8 mouse cellular contexts compared by ENCODE assay signal in the genomic region with DNA sequence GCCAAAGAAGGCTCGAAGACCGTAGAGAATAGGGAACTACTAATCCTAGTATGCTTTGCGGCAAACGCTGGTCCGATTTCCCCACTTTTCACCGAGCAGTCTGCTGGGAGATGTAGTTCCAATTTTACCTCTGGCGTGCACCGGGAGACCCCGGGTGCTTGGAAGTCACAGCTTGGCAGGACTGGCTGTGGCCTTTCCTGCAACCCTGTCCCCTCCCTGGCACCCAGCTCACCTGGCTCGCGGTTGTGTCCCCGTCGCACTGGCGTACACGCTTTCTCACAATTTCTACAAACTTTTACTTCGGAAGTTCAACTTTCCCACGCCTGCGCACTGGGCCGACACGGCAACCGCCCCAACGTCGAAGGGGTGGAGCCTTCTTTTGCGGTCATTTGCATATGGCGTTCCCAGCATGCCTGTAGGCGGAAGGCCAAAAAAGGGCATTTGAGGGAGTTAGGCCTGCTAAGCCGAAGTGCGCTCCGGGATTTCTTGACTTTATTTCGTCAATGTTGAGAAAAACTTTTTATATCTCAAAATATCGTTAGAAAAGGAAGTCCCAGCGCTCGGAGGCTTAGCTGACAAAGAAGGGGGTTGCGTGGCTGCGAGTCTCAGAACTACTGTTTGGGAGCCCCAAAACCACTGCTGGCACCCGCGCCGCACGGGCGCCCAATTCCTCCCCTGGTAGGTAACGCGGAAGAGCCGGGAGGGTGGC. TPM values are rescaled to one million over a fixed set of nuclear protein-coding genes. Genes with fewer than 3 reads are reported as not detected.
DNase-seq lines count a peak whose midpoint lies in the region; ATAC-seq lines count a peak whose summit lies in the region.

Gene Irf3, plus strand, starts transcription at position 418 of the 709 bp plus-strand sequence.

- H3K27me3 ChIP-seq in hindbrain, embryonic 12.5 days = no peaks in the 10 kb centered on the region

- peaks cover 59% of the 10 kb centered on the region for H3K36me3 ChIP-seq in hindbrain, embryonic 12.5 days

- peak; percentile 99 for DNase-seq in NIH3T3 (ENCODE audit: low read depth)
- peak; percentile 98 to 99 for DNase-seq in cerebellum, postnatal 10 days
- DNase-seq in frontal cortex, postnatal 10 days (ENCODE audit: low spot score in 2 of 2) = peak; percentile 92 to 94
- DNase-seq in layer of hippocampus, postnatal 14 days (ENCODE audit: low spot score in 2 of 2) = peak; percentile 97 to 99
- peak; percentile 98 for DNase-seq in lung, postnatal 14 days
- DNase-seq in retina, adult 2 months (ENCODE audit: low read depth, low spot score) = peak; percentile 89
- DNase-seq in thymus, postnatal 36 days = peak; percentile 96

- peak within 1 kb of the TSS; percentile 79 for H3K9ac ChIP-seq in hindbrain, embryonic 12.5 days

- under 1% methylated on average over 43 of the region's 43 CpGs for WGBS in hindbrain, embryonic 12.5 days

- peak within 1 kb of the TSS; percentile 82 for H3K27ac ChIP-seq in hindbrain, embryonic 12.5 days

- peak within 1 kb of the TSS; percentile 63 for H3K4me3 ChIP-seq in hindbrain, embryonic 12.5 days

- H3K9me3 ChIP-seq in hindbrain, embryonic 12.5 days (replicated peaks) = no peaks in the 10 kb centered on the region

- peak within 1 kb of the TSS; percentile 71 for H3K4me2 ChIP-seq in hindbrain, embryonic 12.5 days (replicated peaks)

- peak; percentile 91 for ATAC-seq in hindbrain, embryonic 12.5 days (ENCODE audit: low FRiP score)

- H3K4me1 ChIP-seq in hindbrain, embryonic 12.5 days = peaks cover 27% of the 10 kb centered on the region

RNA-seq across cellular contexts. Expression of gene Irf3, which starts in this region (rescaled TPM):
- polyA plus RNA-seq in hindbrain, embryonic 12.5 days (2016; fragmentation: Nextera tagmentation; extraction: Ambion mirVana) = 62.7 and 74.3 TPM in 2 replicates
- 10 to 100 TPM; 33.8 to 46.5 TPM for total RNA-seq in layer of hippocampus, postnatal 14 days (2021)

Comparison
In these comparisons a context has a peak if more than half of its experiments do, and no peak if none do; other contexts are left out.
1. Peak in every context shown above with its lines: DNase-seq, ATAC-seq, H3K4me3 ChIP-seq and H3K27ac ChIP-seq.